Mouse (Mus musculus) lung, postnatal 0 days (tissue): ENCODE data around the gene Rsrc1.

ENCODE experiments used
- CTCF ChIP-seq: IDR thresholded peaks from 2 replicates; pipeline ENCODE4 v1.5.1; 2016; ENCODE audit warnings: antibody characterized with exemption, mild to moderate bottlenecking
- EP300 ChIP-seq: IDR thresholded peaks from 2 replicates; pipeline ENCODE4 v1.6.1; 2016; ENCODE audit warnings: antibody characterized with exemption, mild to moderate bottlenecking, control low read depth

DNA sequence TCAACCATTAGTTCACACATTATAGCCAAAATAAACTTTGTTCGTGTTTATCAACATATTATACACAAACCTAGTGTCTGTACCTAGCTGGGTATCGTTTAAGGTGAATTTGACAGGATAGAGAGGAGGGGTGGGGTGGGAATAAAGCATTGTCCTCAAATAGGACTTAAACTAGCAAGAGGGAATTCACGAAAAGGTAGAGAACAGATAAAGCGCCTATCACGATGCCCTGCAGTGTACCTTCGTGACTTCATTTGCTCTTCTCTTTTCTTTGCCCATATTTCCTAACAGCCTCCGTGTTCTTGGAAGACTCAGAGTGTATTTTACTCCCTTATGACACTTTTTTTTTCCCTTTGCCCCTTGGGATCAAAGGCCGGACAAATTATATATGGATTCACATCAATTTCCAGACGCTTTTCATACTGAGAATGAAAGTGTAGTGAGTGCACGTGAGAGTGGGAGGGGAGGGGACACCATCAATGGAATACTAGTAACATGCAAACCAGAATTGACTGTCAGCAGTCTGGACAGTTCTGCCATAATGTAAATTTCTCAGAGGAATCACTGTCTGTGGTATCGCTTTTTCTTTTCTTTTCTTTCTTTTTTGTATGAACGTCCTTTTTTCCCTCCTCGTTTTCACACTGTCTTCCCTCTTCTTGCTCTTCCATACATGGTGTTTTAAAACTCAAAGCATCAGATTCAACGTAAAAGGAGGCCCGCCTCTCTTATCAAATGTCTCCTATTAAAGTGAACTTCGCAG, 8.8 kb upstream of the Rsrc1 start:
- TF ChIP-seq CTCF (no peak), EP300 (no peak)
